Mouse (Mus musculus) lung, postnatal 0 days (tissue): ENCODE measurements around the gene Olfr488.

Experiments used
- CTCF ChIP-seq: IDR thresholded peaks from 2 replicates; pipeline ENCODE4 v1.5.1; 2016; ENCODE audit warnings: antibody characterized with exemption, mild to moderate bottlenecking
- EP300 ChIP-seq: IDR thresholded peaks from 2 replicates; pipeline ENCODE4 v1.6.1; 2016; ENCODE audit warnings: antibody characterized with exemption, mild to moderate bottlenecking, control low read depth

DNA sequence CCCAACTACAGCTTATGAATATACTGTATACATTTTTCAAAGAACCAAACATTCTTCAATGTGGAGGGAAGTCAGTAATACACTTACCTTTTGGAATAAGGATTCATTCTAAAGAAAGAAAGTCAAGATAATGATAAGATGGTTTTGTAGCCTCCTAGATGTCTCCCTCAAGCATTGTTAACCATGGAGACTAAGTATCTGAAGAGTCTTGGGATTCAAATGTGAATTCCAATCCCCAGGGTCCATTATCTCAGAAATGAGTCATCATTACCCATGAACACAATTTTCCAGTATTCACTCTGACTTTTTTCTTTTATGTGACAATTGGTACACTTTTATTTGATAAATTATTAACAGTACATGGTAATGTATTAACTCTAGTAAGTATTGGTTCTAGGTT lies 30.7 kb upstream of the Olfr488 start, which contains the start of gene Olfr490:
- TF ChIP-seq CTCF = no peak
- TF ChIP-seq EP300 = no peak
